Mouse (Mus musculus) kidney, adult 2 months (tissue): ENCODE data around the gene Bmp2k.

Experiments used
- CTCF ChIP-seq: fragments of 200-500 bp; conservative IDR thresholded peaks from 2 replicates; pipeline ENCODE4 v1.5.1; 2011; ENCODE audit warnings: low read depth, mild to moderate bottlenecking, control low read depth, low read length, moderate library complexity, mixed read lengths; ENCODE audit not compliant: insufficient read depth, insufficient read length
- POLR2A ChIP-seq: fragments of 200-500 bp; IDR thresholded peaks from one replicate; pipeline ENCODE4 v1.6.1; 2011; ENCODE audit warnings: low read depth, low read length, control low read depth

DNA sequence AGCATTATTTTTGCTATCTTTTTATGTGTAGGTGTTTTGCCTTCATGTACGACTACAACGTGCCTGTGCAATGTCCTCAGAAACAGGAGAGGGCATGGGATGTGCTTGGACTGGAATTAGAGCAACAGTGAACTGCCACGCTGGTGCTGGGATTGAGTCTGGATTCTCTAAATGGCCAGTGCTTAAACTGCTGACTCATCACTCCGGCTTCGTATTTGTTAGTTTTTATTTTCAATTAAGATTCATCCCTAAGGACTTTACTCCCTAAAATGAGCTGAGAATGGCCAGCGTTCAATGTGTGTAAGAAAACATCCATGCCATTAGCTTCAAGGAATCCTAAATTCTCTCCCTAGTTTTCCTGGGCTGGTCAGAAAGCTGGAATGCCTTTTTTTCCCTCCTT, 129.8 kb downstream of the Bmp2k start:
- TF ChIP-seq CTCF (no peak), POLR2A (no peak)
